Mouse (Mus musculus) liver, embryonic 11.5 days (tissue): Measurements from ENCODE around the gene Dmxl2. TPM values are rescaled to one million over a fixed set of nuclear protein-coding genes. Genes with fewer than 3 reads are reported as not detected.

Experiments
- ATAC-seq: fragments of 200-750 bp; cut with Nextera tagmentation; replicated peaks from 2 replicates; pipeline ENCODE4 v1.8.0; 2017; ENCODE audit warnings: moderate number of reproducible peaks, mild to moderate bottlenecking, moderate TSS enrichment, moderate library complexity; ENCODE audit not compliant: low FRiP score
- DNase-seq: peaks from one replicate; pipeline ENCODE4 v3.0.0-alpha.2; 2017; ENCODE audit warnings: low spot score
- H3K27ac ChIP-seq: fragments of 300-500 bp; sonication (generic); 2 replicates; pipeline ENCODE4 v1.5.1; 2014; ENCODE audit warnings: mild to moderate bottlenecking, low read depth, low read length, control low read depth
- H3K27me3 ChIP-seq: fragments of 300-500 bp; sonication (generic); replicated peaks from 2 replicates; pipeline ENCODE4 v1.6.1; 2014; ENCODE audit warnings: low read length, mixed read lengths; ENCODE audit not compliant: control insufficient read depth, insufficient read depth
- H3K36me3 ChIP-seq: fragments of 300-500 bp; sonication (generic); 2 replicates; pipeline ENCODE4 v1.6.1; 2014; ENCODE audit warnings: mild to moderate bottlenecking, low read length, moderate library complexity, mixed read lengths; ENCODE audit not compliant: control insufficient read depth, insufficient read depth
- H3K4me1 ChIP-seq: fragments of 300-500 bp; sonication (generic); replicated peaks from 2 replicates; pipeline ENCODE4 v1.6.1; 2014; ENCODE audit warnings: low read length, mixed read lengths; ENCODE audit not compliant: control insufficient read depth, insufficient read depth
- H3K4me2 ChIP-seq: fragments of 300-500 bp; sonication (generic); 2 replicates; pipeline ENCODE4 v1.6.1; 2014; ENCODE audit warnings: mild to moderate bottlenecking, control low read depth, moderate library complexity
- H3K4me3 ChIP-seq: fragments of 300-500 bp; sonication (generic); 2 replicates; pipeline ENCODE4 v1.5.1; 2014; ENCODE audit warnings: low read depth, low read length, control low read depth
- H3K9ac ChIP-seq: fragments of 300-500 bp; sonication (generic); 2 replicates; pipeline ENCODE4 v1.6.1; 2014; ENCODE audit warnings: low read depth, low read length, control low read depth
- H3K9me3 ChIP-seq: fragments of 300-500 bp; sonication (generic); 2 replicates; pipeline ENCODE4 v1.6.1; 2016; ENCODE audit warnings: low read length, inconsistent platforms, mixed read lengths; ENCODE audit not compliant: control insufficient read depth
- WGBS: fragments of 180-500 bp; shearing (Covaris S2); extraction: QIAGEN DNeasy Blood & Tissue Kit; methylation state at CpG from one replicate; pipeline ENCODE4 v1.1.7; 2014; 5-methylcytosine and 5-hydroxymethylcytosine counted together
- polyA plus RNA-seq: library from polyadenylated mRNA; unstranded; fragments of >200 nt; fragmentation: Nextera tagmentation; extraction: Ambion mirVana; gene quantifications from 2 replicates; pipeline ENCODE4 v1.2.1, GENCODE M21; 2014

The Dmxl2 gene
- polyA plus RNA-seq, 1 experiment from 2014 or later: 2.5 TPM

DNA sequence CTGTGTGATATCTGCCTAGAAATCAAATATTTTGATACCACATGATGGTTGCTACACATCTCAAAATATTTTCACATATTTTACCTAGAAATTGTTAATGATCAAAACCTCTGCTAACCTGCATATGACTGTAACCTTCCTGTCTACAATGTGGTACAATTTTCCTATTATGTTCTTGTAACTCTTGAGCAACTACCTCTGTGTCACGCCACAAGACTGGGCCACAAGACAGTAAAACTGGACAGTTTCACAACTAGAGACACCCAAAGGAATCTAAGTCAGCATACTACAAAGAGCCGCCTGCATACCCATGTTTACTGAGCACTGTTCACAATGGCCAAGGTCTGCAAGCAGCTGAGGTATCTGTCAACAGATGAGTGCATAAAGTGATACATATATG, 32.1 kb downstream of the Dmxl2 start:
- no peaks in the 10 kb centered on the region for H3K4me1 ChIP-seq
- 75% methylated on average over 2 of the region's 2 CpGs for WGBS
- H3K27me3 ChIP-seq: no peaks in the 10 kb centered on the region
- H3K9ac ChIP-seq: no peak overlapping the region
- no peaks in the 10 kb centered on the region for H3K9me3 ChIP-seq
- H3K4me2 ChIP-seq: no peak overlapping the region
- H3K36me3 ChIP-seq: no peaks in the 10 kb centered on the region
- no peak for DNase-seq
- ATAC-seq: no peak
- no peak overlapping the region for H3K27ac ChIP-seq
- H3K4me3 ChIP-seq: no peak overlapping the region

DNA sequence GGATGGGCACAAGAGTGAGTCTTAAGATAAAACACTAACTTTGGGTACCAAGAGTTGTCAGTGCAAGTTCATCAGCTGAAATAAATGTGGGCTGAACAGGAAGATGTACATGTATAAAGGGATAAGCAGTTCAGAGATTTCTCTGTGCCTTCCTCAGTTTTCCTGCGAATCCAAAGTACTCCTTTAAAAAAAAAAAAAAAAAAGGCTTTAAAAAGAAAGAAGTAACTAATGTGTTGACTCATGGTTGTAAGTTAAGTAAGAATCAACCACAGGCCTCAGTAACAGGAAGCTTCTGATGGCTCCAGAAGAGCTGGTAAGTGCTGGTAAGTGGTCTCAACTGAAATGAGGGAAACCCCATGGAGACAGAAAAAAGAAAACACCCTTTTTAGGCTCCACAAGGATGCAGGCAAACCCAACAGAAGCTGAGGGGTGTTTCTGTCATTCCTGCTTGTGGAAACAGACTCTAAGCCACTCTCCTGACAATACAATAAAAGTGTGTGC, 33.9 kb downstream of the Dmxl2 start:
- Histone ChIP-seq H3K9me3 (no peaks in the 10 kb centered on the region), H3K4me3 (no peak overlapping the region), H3K27ac (no peak overlapping the region), H3K9ac (no peak overlapping the region), H3K36me3 (no peaks in the 10 kb centered on the region), H3K27me3 (no peaks in the 10 kb centered on the region), H3K4me1 (no peaks in the 10 kb centered on the region), H3K4me2 (no peak overlapping the region)
- WGBS: 53% methylated on average over 1 of the region's 1 CpGs
- ATAC-seq (no peak), DNase-seq (no peak)

DNA sequence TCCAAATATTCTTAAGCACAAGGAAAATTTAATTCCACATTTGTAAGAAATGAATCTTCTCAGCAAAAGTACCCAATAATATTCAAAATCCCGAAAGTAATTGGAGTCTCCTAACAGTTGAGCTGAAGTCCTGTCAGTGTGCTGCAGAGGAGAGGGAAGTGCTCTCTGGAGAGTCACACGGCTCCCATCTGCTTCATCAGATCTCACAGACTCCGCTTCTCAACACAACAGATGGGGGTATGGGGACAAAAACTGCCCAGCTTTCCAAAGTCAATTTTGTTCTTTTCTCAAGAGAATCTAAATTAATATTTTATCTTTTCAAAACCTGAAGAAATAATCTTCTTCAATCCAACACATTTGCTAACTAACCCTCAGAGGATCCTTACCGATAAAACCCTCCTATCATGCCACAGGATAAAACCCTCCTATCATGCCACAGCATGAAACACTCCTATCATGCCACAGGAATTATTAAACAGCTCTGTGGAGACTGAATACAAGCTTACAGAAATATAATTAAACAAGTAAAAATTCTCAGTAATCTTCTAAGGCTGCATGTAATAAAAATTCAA, 37.9 kb downstream of the Dmxl2 start:
- 82% methylated on average over 4 of the region's 4 CpGs for WGBS
- H3K9ac ChIP-seq: no peak overlapping the region
- DNase-seq (no peak), ATAC-seq (no peak)
- H3K4me1 ChIP-seq: no peaks in the 10 kb centered on the region
- no peaks in the 10 kb centered on the region for H3K27me3 ChIP-seq
- H3K27ac ChIP-seq: no peak overlapping the region
- no peaks in the 10 kb centered on the region for H3K36me3 ChIP-seq
- no peak overlapping the region for H3K4me3 ChIP-seq
- no peak overlapping the region for H3K4me2 ChIP-seq
- H3K9me3 ChIP-seq: no peaks in the 10 kb centered on the region

DNA sequence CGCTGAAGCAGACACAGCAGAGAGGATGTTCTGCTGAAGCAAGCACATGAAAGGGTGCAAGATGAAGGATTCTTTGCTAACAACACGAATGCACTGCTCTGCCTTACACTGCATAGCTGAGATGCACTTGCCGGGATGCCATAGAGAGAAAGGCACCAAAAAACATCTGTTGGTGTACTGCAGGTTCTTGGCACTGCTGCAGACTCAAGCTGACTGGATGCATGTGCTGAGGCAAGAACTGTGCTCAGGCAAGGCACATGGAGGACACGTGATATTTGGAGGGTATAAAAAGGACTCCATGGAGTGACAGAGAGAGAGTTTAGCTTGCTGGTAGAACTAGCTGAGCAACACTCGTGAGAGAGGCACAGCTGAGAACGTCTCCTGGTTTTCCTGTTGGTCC, 62.4 kb downstream of the Dmxl2 start:
- no peak overlapping the region for H3K27ac ChIP-seq

DNA sequence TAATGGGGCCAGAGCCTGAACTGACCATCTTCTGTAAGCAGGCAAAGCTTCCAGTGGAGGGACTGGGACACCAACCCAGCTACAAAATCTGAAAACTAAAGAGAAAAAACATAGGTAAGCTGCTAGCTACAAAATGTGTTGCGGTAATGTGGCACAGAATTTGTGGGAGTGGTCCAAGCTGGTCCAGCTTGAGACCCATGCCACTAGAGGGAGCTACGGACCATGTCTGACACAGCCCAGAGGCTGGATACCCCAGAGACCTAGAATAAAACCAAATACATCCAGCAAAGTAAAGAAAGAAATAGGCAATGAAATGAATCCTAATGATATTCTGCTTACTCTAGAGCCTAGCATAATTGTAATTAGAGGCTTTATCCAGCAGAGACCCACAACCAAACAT, 63.2 kb downstream of the Dmxl2 start:
- Histone ChIP-seq H3K9me3 (no peaks in the 10 kb centered on the region), H3K4me2 (no peak overlapping the region), H3K9ac (no peak overlapping the region), H3K4me1 (no peaks in the 10 kb centered on the region), H3K27me3 (no peaks in the 10 kb centered on the region), H3K27ac (no peak overlapping the region), H3K4me3 (no peak overlapping the region), H3K36me3 (no peaks in the 10 kb centered on the region)
- DNase-seq: no peak
- 23% methylated on average over 2 of the region's 2 CpGs for WGBS
- no peak for ATAC-seq

More for the DNA sequence above, 62.4 kb downstream of the Dmxl2 start:
- DNase-seq (no peak), ATAC-seq (no peak)
- Histone ChIP-seq H3K4me2 (no peak overlapping the region), H3K4me3 (no peak overlapping the region), H3K9me3 (no peaks in the 10 kb centered on the region), H3K27me3 (no peaks in the 10 kb centered on the region), H3K36me3 (no peaks in the 10 kb centered on the region), H3K4me1 (no peaks in the 10 kb centered on the region), H3K9ac (no peak overlapping the region)
- 82% methylated on average over 6 of the region's 6 CpGs for WGBS

DNA sequence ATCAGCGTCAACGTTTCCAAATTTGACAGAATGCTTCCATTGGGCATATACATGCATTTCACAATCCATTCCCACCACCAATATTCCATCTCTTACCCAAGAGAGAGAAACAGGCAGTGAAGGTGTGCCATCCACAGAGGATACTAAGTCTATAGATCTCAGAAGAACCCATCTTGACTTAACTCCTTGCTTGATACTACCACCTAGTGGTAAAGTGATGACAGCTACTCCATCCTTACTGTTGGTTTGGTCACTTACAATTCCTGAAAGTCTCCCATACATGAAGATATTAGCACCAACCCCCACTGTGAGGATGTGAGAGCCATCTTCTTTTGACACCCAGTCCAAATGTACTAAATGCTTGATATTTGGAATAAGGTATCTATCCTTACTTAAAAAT, 85.2 kb downstream of the Dmxl2 start:
- 91% methylated on average over 2 of the region's 2 CpGs for WGBS
- H3K9me3 ChIP-seq: no peaks in the 10 kb centered on the region
- no peak overlapping the region for H3K27ac ChIP-seq
- H3K4me3 ChIP-seq: no peak overlapping the region
- H3K27me3 ChIP-seq: no peaks in the 10 kb centered on the region
- DNase-seq (no peak), ATAC-seq (no peak)
- H3K9ac ChIP-seq: no peak overlapping the region
- H3K36me3 ChIP-seq: no peaks in the 10 kb centered on the region
- H3K4me2 ChIP-seq: no peak overlapping the region
- no peaks in the 10 kb centered on the region for H3K4me1 ChIP-seq

DNA sequence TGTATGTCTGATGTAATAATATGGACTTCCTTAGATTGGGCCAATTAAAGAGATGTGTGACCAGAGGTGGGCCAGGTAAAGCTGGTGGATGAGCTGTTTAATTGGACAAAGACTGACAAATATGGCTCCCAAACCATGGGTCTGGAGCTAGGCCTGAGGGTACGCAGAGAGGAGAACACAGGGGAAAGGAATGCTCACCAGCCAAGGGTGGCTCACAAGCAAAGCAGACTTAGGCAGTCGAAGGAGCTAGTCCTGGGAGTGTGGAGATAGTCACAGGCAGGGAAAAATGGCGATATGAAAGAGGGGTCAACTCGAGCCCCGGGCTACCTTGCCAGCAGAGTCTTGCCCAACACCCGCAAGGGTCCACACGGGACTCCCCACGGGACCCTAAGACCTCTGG, 144.7 kb downstream of the Dmxl2 start:
- Histone ChIP-seq H3K27ac (no peak overlapping the region), H3K4me3 (no peak overlapping the region), H3K9me3 (no peaks in the 10 kb centered on the region), H3K36me3 (no peaks in the 10 kb centered on the region), H3K4me1 (no peaks in the 10 kb centered on the region), H3K9ac (no peak overlapping the region), H3K27me3 (no peaks in the 10 kb centered on the region), H3K4me2 (no peak overlapping the region)
- no peak for DNase-seq
- 89% methylated on average over 6 of the region's 8 CpGs for WGBS
- no peak for ATAC-seq

DNA sequence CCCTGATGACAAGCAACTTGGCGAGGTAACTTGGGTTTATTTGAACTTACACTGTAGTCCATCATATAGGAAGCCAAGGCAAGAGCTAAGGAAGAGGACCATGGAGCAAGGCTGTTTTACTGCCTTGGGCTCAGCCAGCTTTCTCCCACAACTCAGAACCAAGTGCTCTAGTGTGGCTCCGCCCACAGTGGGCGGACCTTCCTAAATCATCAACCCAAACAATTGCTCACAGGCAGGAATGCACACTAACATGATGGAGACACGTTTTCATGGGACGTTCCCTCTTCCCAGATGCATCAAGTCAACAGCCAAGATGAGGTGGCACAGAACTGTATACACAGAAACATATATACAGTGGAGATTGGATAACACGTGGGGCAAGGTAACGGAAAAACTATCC, 159.4 kb downstream of the Dmxl2 start:
- Histone ChIP-seq H3K4me1 (no peaks in the 10 kb centered on the region), H3K9ac (no peak overlapping the region), H3K27ac (no peak overlapping the region), H3K9me3 (no peaks in the 10 kb centered on the region), H3K36me3 (no peaks in the 10 kb centered on the region), H3K4me3 (no peak overlapping the region), H3K27me3 (no peaks in the 10 kb centered on the region), H3K4me2 (no peak overlapping the region)
- WGBS: 72% methylated on average over 7 of the region's 7 CpGs
- DNase-seq (no peak), ATAC-seq (no peak)

DNA sequence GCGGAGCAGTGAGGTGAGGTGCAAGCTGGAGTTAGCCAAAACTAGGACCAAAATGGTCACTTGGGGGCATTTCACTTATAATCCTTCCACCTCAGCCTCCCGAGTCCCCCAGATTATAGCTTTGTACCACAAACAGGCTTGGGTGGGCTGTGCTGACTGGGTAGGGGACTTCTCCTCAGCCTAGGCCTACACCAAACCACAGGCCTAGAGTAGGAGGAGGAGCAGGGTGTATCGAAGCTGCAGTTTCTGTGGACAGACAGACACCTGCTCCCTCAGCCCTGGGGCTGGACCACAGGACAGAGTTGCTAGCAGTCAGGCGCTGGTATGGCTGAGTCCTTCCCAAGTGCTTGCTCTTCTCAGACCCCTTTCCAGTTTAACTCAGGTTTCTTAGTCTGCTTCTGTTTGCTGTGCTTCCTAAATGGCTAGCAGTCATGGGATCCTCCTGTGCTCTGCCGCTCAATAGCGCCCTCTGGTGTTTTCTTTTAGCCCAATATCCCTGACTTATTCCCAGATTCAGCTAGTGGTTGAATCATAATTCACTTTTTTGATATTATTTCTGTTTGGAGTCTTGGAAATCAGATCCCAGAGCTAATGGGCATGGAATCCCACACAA, 164.8 kb downstream of the Dmxl2 start:
- DNase-seq: no peak
- no peaks in the 10 kb centered on the region for H3K27me3 ChIP-seq
- no peaks in the 10 kb centered on the region for H3K9me3 ChIP-seq

More for the DNA sequence above, 164.8 kb downstream of the Dmxl2 start:
- Histone ChIP-seq H3K4me3 (no peak overlapping the region), H3K4me1 (no peaks in the 10 kb centered on the region), H3K4me2 (no peak overlapping the region), H3K9ac (no peak overlapping the region), H3K27ac (no peak overlapping the region), H3K36me3 (no peaks in the 10 kb centered on the region)
- ATAC-seq: no peak
- whole genome bisulfite sequencing: 50% methylated on average over 6 of the region's 6 CpGs
